Mouse (Mus musculus) heart, embryonic 12.5 days (tissue): ENCODE data around the gene Slc38a9. TPM values are rescaled to one million over a fixed set of nuclear protein-coding genes. Genes with fewer than 3 reads are reported as not detected.

Source experiments
- ATAC-seq: fragments of 200-750 bp; cut with Nextera tagmentation; 2 replicates; pipeline ENCODE4 v1.8.0; 2017; ENCODE audit warnings: moderate TSS enrichment, moderate library complexity; ENCODE audit not compliant: insufficient number of reproducible peaks, low FRiP score
- H3K27ac ChIP-seq: fragments of 300-500 bp; sonication (generic); 2 replicates; pipeline ENCODE4 v1.5.1; 2016; ENCODE audit warnings: mild to moderate bottlenecking, moderate library complexity; ENCODE audit not compliant: poor library complexity, severe bottlenecking
- H3K27me3 ChIP-seq: fragments of 300-500 bp; sonication (generic); replicated peaks from 2 replicates; pipeline ENCODE4 v1.6.1; 2016; ENCODE audit warnings: mild to moderate bottlenecking, moderate library complexity
- H3K36me3 ChIP-seq: fragments of 300-500 bp; sonication (generic); 2 replicates; pipeline ENCODE4 v1.6.1; 2016; ENCODE audit warnings: mild to moderate bottlenecking, moderate library complexity
- H3K4me1 ChIP-seq: fragments of 300-500 bp; sonication (generic); replicated peaks from 2 replicates; pipeline ENCODE4 v1.6.1; 2016; ENCODE audit warnings: mild to moderate bottlenecking
- H3K4me2 ChIP-seq: fragments of 300-500 bp; sonication (generic); 2 replicates; pipeline ENCODE4 v1.6.1; 2016; ENCODE audit warnings: mild to moderate bottlenecking, moderate library complexity
- H3K4me3 ChIP-seq: fragments of 300-500 bp; sonication (generic); 2 replicates; pipeline ENCODE4 v1.5.1; 2016; ENCODE audit warnings: mild to moderate bottlenecking
- H3K9ac ChIP-seq: fragments of 300-500 bp; sonication (generic); 2 replicates; pipeline ENCODE4 v1.6.1; 2016; ENCODE audit warnings: mild to moderate bottlenecking, moderate library complexity
- H3K9me3 ChIP-seq: fragments of 300-500 bp; sonication (generic); replicated peaks from 2 replicates; pipeline ENCODE4 v1.6.1; 2016; ENCODE audit warnings: mild to moderate bottlenecking, moderate library complexity
- WGBS: fragments of 180-500 bp; shearing (Covaris S2); methylation state at CpG from one replicate; pipeline ENCODE4 v1.1.7; 2016; 5-methylcytosine and 5-hydroxymethylcytosine counted together
- polyA plus RNA-seq: library from polyadenylated mRNA; unstranded; fragments of >200 nt; fragmentation: Nextera tagmentation; extraction: Ambion mirVana; gene quantifications from 2 replicates; pipeline ENCODE4 v1.2.1, GENCODE M21; 2016

The Slc38a9 gene
- polyA plus RNA-seq = 12.9 and 13.7 TPM in 2 replicates

DNA sequence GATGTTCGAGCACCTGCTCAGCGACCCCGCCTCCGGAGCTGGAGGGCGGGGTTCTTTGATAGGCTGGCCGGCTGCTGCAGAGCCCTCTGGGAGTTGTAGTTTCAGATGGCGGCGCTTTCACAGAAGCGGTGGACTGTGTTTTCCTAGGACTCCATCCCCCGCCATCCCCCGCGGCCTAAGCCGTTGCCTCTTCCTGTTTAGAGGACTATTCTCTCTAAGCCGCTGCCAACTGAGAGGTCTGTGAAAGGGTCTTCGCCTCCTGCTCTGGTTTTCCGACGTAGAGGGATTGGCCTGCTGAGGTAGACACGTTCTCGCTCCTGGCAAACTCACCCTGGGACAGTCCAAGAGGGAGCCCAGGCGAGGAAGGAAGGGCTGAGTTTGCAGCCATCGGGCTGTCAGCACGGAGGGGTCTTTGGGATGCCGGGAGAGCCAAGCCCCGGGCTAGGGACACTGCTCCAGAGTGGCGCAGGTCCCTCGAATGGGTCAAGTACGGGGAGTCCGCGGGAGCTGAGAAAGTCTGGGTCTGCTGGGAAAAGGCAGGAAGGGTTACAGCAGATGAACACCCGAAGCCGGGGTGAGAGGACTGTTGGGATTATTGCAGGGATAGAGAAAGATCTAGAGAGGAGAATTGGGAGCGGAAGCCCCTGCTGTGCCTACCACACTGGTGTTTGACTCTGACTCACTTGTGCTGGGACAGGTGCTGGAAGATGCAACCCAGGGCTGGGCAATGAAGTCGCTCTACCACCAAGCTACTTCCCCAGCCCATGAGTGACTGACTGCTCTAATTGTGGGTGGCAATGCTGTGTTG is at the start of gene Slc38a9:
Slc38a9 (plus strand) TSS at position 178 of the 808 bp plus-strand sequence.
- ATAC-seq = peak; percentile 98

GRCm38 (mm10) chr13:112621592-112621991 is 39.0 kb upstream of the Slc38a9 start:
- Histone ChIP-seq H3K4me2 (no peak overlapping the region), H3K27me3 (no peaks in the 10 kb centered on the region), H3K9ac (no peak overlapping the region), H3K4me1 (no peaks in the 10 kb centered on the region), H3K27ac (no peak overlapping the region), H3K36me3 (no peaks in the 10 kb centered on the region), H3K9me3 (no peaks in the 10 kb centered on the region), H3K4me3 (no peak overlapping the region)
- WGBS = 74% methylated on average over 3 of the region's 3 CpGs
- ATAC-seq = no peak

More for the DNA sequence above, at the start of gene Slc38a9:
- Histone ChIP-seq H3K4me2 (peak within 1 kb of the TSS; percentile 72), H3K4me1 (peaks cover 14% of the 10 kb centered on the region), H3K36me3 (no peaks in the 10 kb centered on the region), H3K27ac (peak within 1 kb of the TSS; percentile 50; the same call in 1 of the 2 replicates), H3K9ac (peak within 1 kb of the TSS; percentile 90), H3K27me3 (no peaks in the 10 kb centered on the region), H3K4me3 (peak within 1 kb of the TSS; percentile 76), H3K9me3 (no peaks in the 10 kb centered on the region)
- WGBS = under 1% methylated on average over 33 of the region's 33 CpGs

DNA sequence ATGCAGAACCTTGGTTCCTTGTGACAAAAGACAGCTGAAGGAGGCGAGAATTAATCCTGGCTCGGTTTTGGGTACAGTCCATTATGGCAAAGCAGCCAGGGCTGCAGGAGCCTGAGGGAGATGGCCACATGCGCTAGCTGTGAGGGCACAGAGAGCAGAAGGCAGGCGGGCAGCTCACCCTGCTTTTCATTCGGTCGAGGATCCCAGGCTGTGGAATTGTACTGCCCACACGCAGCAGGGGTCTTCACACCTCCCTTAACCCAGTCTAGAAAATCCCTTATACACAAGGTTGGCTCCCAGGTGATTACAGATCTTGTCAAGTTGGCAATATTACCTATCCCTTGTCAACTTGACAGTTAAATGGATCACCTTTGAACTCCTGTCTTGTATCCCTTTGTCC is 36.9 kb upstream of the Slc38a9 start:
- Histone ChIP-seq H3K36me3 (no peaks in the 10 kb centered on the region), H3K4me3 (no peak overlapping the region), H3K9ac (no peak overlapping the region), H3K9me3 (no peaks in the 10 kb centered on the region), H3K4me1 (no peaks in the 10 kb centered on the region), H3K4me2 (no peak overlapping the region), H3K27ac (no peak overlapping the region), H3K27me3 (no peaks in the 10 kb centered on the region)
- no peak for ATAC-seq
- 52% methylated on average over 7 of the region's 7 CpGs for WGBS

DNA sequence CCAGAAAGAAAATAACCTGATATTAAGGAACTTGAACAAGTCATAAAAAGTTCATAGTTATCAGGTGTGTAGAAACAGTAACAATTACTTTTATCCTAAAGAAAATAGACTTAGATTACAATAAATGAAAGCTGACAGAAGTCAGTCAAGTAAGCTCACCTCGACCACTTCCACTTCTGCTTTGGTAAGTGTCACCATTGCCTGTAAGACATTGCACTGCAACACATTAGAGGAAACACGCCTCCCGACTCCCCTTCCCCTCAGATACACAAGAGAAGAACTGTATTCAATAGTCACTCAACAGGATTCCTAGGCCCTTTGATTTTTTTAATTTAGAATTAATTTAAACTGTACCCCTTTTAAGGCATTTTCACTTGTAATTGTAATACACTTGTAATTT is 35.9 kb upstream of the Slc38a9 start:
- H3K27ac ChIP-seq = no peak overlapping the region
- WGBS = 62% methylated on average over 3 of the region's 3 CpGs

DNA sequence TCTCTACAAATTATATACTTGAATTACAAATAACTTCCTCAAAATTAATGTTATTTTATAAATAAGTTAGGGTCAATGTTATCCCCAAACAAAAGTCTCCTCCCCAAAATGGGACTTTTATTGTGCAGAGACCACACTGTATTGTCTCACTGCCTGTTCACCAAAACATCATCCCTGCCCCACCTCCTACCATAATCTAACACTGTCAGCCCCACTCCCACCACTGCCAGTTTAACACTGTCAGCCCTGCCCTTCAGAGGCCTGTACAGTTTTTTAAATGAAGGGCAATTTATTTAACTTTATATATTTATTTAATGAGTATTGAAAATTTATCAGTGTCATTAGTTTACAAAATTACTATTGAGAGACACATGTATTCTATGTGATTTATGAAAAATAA is 35.0 kb upstream of the Slc38a9 start:
- Histone ChIP-seq H3K27me3 (no peaks in the 10 kb centered on the region), H3K4me2 (no peak overlapping the region), H3K9me3 (no peaks in the 10 kb centered on the region), H3K27ac (no peak overlapping the region), H3K4me3 (no peak overlapping the region), H3K9ac (no peak overlapping the region), H3K4me1 (no peaks in the 10 kb centered on the region), H3K36me3 (no peaks in the 10 kb centered on the region)
- ATAC-seq = no peak

More for the DNA sequence above, 35.9 kb upstream of the Slc38a9 start:
- Histone ChIP-seq H3K9me3 (no peaks in the 10 kb centered on the region), H3K36me3 (no peaks in the 10 kb centered on the region), H3K27me3 (no peaks in the 10 kb centered on the region), H3K4me3 (no peak overlapping the region), H3K4me1 (no peaks in the 10 kb centered on the region), H3K4me2 (no peak overlapping the region), H3K9ac (no peak overlapping the region)
- ATAC-seq = no peak

GRCm38 (mm10) chr13:112635174-112635837 is 25.2 kb upstream of the Slc38a9 start:
- WGBS = 66% methylated on average over 7 of the region's 7 CpGs
- Histone ChIP-seq H3K27ac (no peak overlapping the region), H3K9ac (no peak overlapping the region), H3K4me3 (no peak overlapping the region), H3K27me3 (no peaks in the 10 kb centered on the region), H3K4me2 (no peak overlapping the region), H3K36me3 (no peaks in the 10 kb centered on the region), H3K4me1 (no peaks in the 10 kb centered on the region), H3K9me3 (no peaks in the 10 kb centered on the region)
- no peak for ATAC-seq

- no peaks in the 10 kb centered on the region for H3K36me3 ChIP-seq
- H3K27me3 ChIP-seq = no peaks in the 10 kb centered on the region
- 31% methylated on average over 3 of the region's 3 CpGs for WGBS
- no peaks in the 10 kb centered on the region for H3K9me3 ChIP-seq
- no peaks in the 10 kb centered on the region for H3K4me1 ChIP-seq
- no peak overlapping the region for H3K9ac ChIP-seq
- no peak overlapping the region for H3K4me3 ChIP-seq
- H3K27ac ChIP-seq = no peak overlapping the region
- ATAC-seq = no peak
- H3K4me2 ChIP-seq = no peak overlapping the region
These were observed 24.1 kb upstream of the Slc38a9 start for GRCm38 (mm10) chr13:112636498-112636897.

- WGBS = 71% methylated on average over 4 of the region's 4 CpGs
- Histone ChIP-seq H3K4me3 (no peak overlapping the region), H3K36me3 (no peaks in the 10 kb centered on the region), H3K4me2 (no peak overlapping the region), H3K9me3 (no peaks in the 10 kb centered on the region), H3K27ac (no peak overlapping the region), H3K4me1 (no peaks in the 10 kb centered on the region), H3K9ac (no peak overlapping the region), H3K27me3 (no peaks in the 10 kb centered on the region)
- ATAC-seq = no peak
These were observed 21.4 kb upstream of the Slc38a9 start for GRCm38 (mm10) chr13:112639111-112639510.

GRCm38 (mm10) chr13:112642897-112643296 is 17.7 kb upstream of the Slc38a9 start:
- Histone ChIP-seq H3K9ac (no peak overlapping the region), H3K9me3 (no peaks in the 10 kb centered on the region), H3K36me3 (no peaks in the 10 kb centered on the region), H3K4me1 (no peaks in the 10 kb centered on the region), H3K4me3 (no peak overlapping the region), H3K27me3 (no peaks in the 10 kb centered on the region), H3K27ac (no peak overlapping the region), H3K4me2 (no peak overlapping the region)
- ATAC-seq = no peak
- WGBS = 89% methylated on average over 3 of the region's 3 CpGs

GRCm38 (mm10) chr13:112644996-112645395 is 15.6 kb upstream of the Slc38a9 start:
- ATAC-seq = no peak

GRCm38 (mm10) chr13:112645529-112646186 is 14.9 kb upstream of the Slc38a9 start:
- no peak overlapping the region for H3K4me2 ChIP-seq
- no peaks in the 10 kb centered on the region for H3K27me3 ChIP-seq
- 93% methylated on average over 1 of the region's 1 CpGs for WGBS
- H3K27ac ChIP-seq = no peak overlapping the region
- H3K9ac ChIP-seq = no peak overlapping the region
- no peaks in the 10 kb centered on the region for H3K9me3 ChIP-seq
- H3K36me3 ChIP-seq = no peaks in the 10 kb centered on the region
- ATAC-seq = no peak
- H3K4me1 ChIP-seq = no peaks in the 10 kb centered on the region
- no peak overlapping the region for H3K4me3 ChIP-seq

More at GRCm38 (mm10) chr13:112644996-112645395, 15.6 kb upstream of the Slc38a9 start:
- Histone ChIP-seq H3K27ac (no peak overlapping the region), H3K4me1 (no peaks in the 10 kb centered on the region), H3K9me3 (no peaks in the 10 kb centered on the region), H3K36me3 (no peaks in the 10 kb centered on the region), H3K4me2 (no peak overlapping the region), H3K4me3 (no peak overlapping the region), H3K27me3 (no peaks in the 10 kb centered on the region), H3K9ac (no peak overlapping the region)
- WGBS = 82% methylated on average over 3 of the region's 3 CpGs
